Mouse (Mus musculus) adrenal gland, adult (tissue): ENCODE measurements around the gene Actb.
A peak's percentile ranks its signal among the peaks of the same experiment; 100 is the strongest.
"Not testable (repeated sequence)": the region's sequence is repeated elsewhere in the genome, so short reads cannot be mapped to it uniquely, and the experiment has no call there.

ENCODE experiments used
- DNase-seq, 2 experiments: peaks; one replicate each; pipeline ENCODE4 v3.0.0; 2022 to 2023; ENCODE audit warnings: low spot score in 1 of 2; ENCODE audit not compliant: inconsistent age in 2 of 2

The Actb gene

GRCm38 (mm10) chr5:142903470-142904207 lies 2.9 kb downstream of the Actb start:
- DNase-seq = peak; percentile 41 to 74

- peak in 1 of 2 experiments; percentile 68 for DNase-seq
Measured at GRCm38 (mm10) chr5:142902506-142903314, 3.8 kb downstream of the Actb start.

GRCm38 (mm10) chr5:142901846-142902505 lies 4.6 kb downstream of the Actb start:
- DNase-seq = peak in 1 of 2 experiments; percentile 75

- peak; percentile 62 to 81 for DNase-seq
Measured at GRCm38 (mm10) chr5:142901355-142901802, 5.2 kb downstream of the Actb start.

- peak in 1 of 2 experiments; percentile 55 for DNase-seq
Measured at GRCm38 (mm10) chr5:142900651-142901050, 5.9 kb downstream of the Actb start.

GRCm38 (mm10) chr5:142899932-142900533 lies 6.5 kb downstream of the Actb start:
- peak in 1 of 2 experiments; percentile 35 for DNase-seq

GRCm38 (mm10) chr5:142899057-142899601 lies 7.4 kb downstream of the Actb start:
- peak in 1 of 2 experiments; percentile 62 for DNase-seq

GRCm38 (mm10) chr5:142898316-142898715 lies 8.2 kb downstream of the Actb start:
- DNase-seq = peak in 1 of 2 experiments; percentile 80

- peak in 1 of 2 experiments; percentile 78 for DNase-seq
Measured at GRCm38 (mm10) chr5:142897568-142898248, 8.8 kb downstream of the Actb start.

GRCm38 (mm10) chr5:142896713-142897112 lies 9.8 kb downstream of the Actb start:
- no peak for DNase-seq

GRCm38 (mm10) chr5:142896192-142896591 lies 10.4 kb downstream of the Actb start:
- DNase-seq = no peak

GRCm38 (mm10) chr5:142894918-142895613 lies 11.5 kb downstream of the Actb start, which contains the start of gene Fbxl18:
Gene Fbxl18, minus strand, starts transcription at chr5:142895421.
- DNase-seq = peak; percentile 92 to 97

- no peak for DNase-seq
Measured at GRCm38 (mm10) chr5:142891396-142891795, 15.2 kb downstream of the Actb start.

GRCm38 (mm10) chr5:142887533-142887932 lies 19.0 kb downstream of the Actb start:
- not testable (repeated sequence) for DNase-seq

- DNase-seq = peak in 1 of 2 experiments; percentile 19
Measured at GRCm38 (mm10) chr5:142886761-142887160, 19.8 kb downstream of the Actb start.

- no peak for DNase-seq
Measured at GRCm38 (mm10) chr5:142886181-142886580, 20.4 kb downstream of the Actb start.

GRCm38 (mm10) chr5:142882471-142882870 lies 24.1 kb downstream of the Actb start:
- DNase-seq = peak in 1 of 2 experiments; percentile 18

GRCm38 (mm10) chr5:142881936-142882335 lies 24.6 kb downstream of the Actb start:
- peak; percentile 51 to 59 for DNase-seq

GRCm38 (mm10) chr5:142880806-142881516 lies 25.6 kb downstream of the Actb start:
- peak; percentile 58 to 71 for DNase-seq
